Mouse (Mus musculus): ENCODE results near the gene Cldn34b2. TPM values are rescaled to one million over a fixed set of nuclear protein-coding genes. Genes with fewer than 3 reads are reported as not detected.
"Not testable (repeated sequence)": the region's sequence is repeated elsewhere in the genome, so short reads cannot be mapped to it uniquely, and the experiment has no call there.

Gene Cldn34b2
- not detected in 2 replicates for polyA plus RNA-seq (2014; fragmentation: Nextera tagmentation; extraction: Ambion mirVana)

GRCm38 (mm10) chrX:155128312-155128711 is at the start of gene Cldn34b2:
Gene Cldn34b2, minus strand, starts transcription at chrX:155128412.
- not testable (repeated sequence) for ATAC-seq (ENCODE audit: low FRiP score); H3K9me3 ChIP-seq (ENCODE audit: control insufficient read depth, low read length); H3K36me3 ChIP-seq (ENCODE audit: control insufficient read depth, insufficient read depth, low read length); H3K27me3 ChIP-seq (ENCODE audit: control insufficient read depth, insufficient read depth, low read length); H3K4me2 ChIP-seq (replicated peaks; ENCODE audit: low read depth, low read length); H3K27ac ChIP-seq (ENCODE audit: low read depth, low read length); H3K4me1 ChIP-seq (replicated peaks; ENCODE audit: control insufficient read depth, insufficient read depth, low read length); DNase-seq (ENCODE audit: low spot score); H3K9ac ChIP-seq (ENCODE audit: low read depth, low read length); H3K4me3 ChIP-seq (ENCODE audit: low read depth, low read length)
- 80% methylated on average over 3 of the region's 3 CpGs for WGBS

- H3K36me3 ChIP-seq (ENCODE audit: control insufficient read depth, insufficient read depth, low read length): no peaks in the 10 kb centered on the region
- WGBS: 83% methylated on average over 2 of the region's 2 CpGs
These were observed 49.4 kb upstream of the Cldn34b2 start for GRCm38 (mm10) chrX:155177640-155178039.

GRCm38 (mm10) chrX:155177230-155177629 is 49.0 kb upstream of the Cldn34b2 start:
- 74% methylated on average over 2 of the region's 2 CpGs for WGBS
- no peak for DNase-seq (ENCODE audit: low spot score)
- ATAC-seq (ENCODE audit: low FRiP score): no peak
- H3K9ac ChIP-seq (ENCODE audit: low read depth, low read length): no peak overlapping the region
- H3K4me2 ChIP-seq (replicated peaks; ENCODE audit: low read depth, low read length): no peak overlapping the region
- no peaks in the 10 kb centered on the region for H3K9me3 ChIP-seq (ENCODE audit: control insufficient read depth, low read length)
- H3K27ac ChIP-seq (ENCODE audit: low read depth, low read length): no peak overlapping the region
- H3K4me1 ChIP-seq (replicated peaks; ENCODE audit: control insufficient read depth, insufficient read depth, low read length): no peaks in the 10 kb centered on the region
- no peak overlapping the region for H3K4me3 ChIP-seq (ENCODE audit: low read depth, low read length)
- H3K36me3 ChIP-seq (ENCODE audit: control insufficient read depth, insufficient read depth, low read length): no peaks in the 10 kb centered on the region
- no peaks in the 10 kb centered on the region for H3K27me3 ChIP-seq (ENCODE audit: control insufficient read depth, insufficient read depth, low read length)

More at GRCm38 (mm10) chrX:155177640-155178039, 49.4 kb upstream of the Cldn34b2 start:
- DNase-seq (ENCODE audit: low spot score) (no peak), ATAC-seq (ENCODE audit: low FRiP score) (no peak)
- Histone ChIP-seq H3K4me3 (ENCODE audit: low read depth, low read length) (no peak overlapping the region), H3K27ac (ENCODE audit: low read depth, low read length) (no peak overlapping the region), H3K4me2 (replicated peaks; ENCODE audit: low read depth, low read length) (no peak overlapping the region), H3K4me1 (replicated peaks; ENCODE audit: control insufficient read depth, insufficient read depth, low read length) (no peaks in the 10 kb centered on the region), H3K27me3 (ENCODE audit: control insufficient read depth, insufficient read depth, low read length) (no peaks in the 10 kb centered on the region), H3K9ac (ENCODE audit: low read depth, low read length) (no peak overlapping the region), H3K9me3 (ENCODE audit: control insufficient read depth, low read length) (no peaks in the 10 kb centered on the region)

GRCm38 (mm10) chrX:155175568-155175967 is 47.4 kb upstream of the Cldn34b2 start:
- no peaks in the 10 kb centered on the region for H3K9me3 ChIP-seq (ENCODE audit: control insufficient read depth, low read length)
- no peak overlapping the region for H3K27ac ChIP-seq (ENCODE audit: low read depth, low read length)
- no peak overlapping the region for H3K9ac ChIP-seq (ENCODE audit: low read depth, low read length)
- H3K4me3 ChIP-seq (ENCODE audit: low read depth, low read length): no peak overlapping the region
- H3K4me2 ChIP-seq (replicated peaks; ENCODE audit: low read depth, low read length): no peak overlapping the region
- ATAC-seq (ENCODE audit: low FRiP score): no peak
- H3K4me1 ChIP-seq (replicated peaks; ENCODE audit: control insufficient read depth, insufficient read depth, low read length): no peaks in the 10 kb centered on the region
- WGBS: 79% methylated on average over 4 of the region's 4 CpGs
- H3K27me3 ChIP-seq (ENCODE audit: control insufficient read depth, insufficient read depth, low read length): no peaks in the 10 kb centered on the region
- H3K36me3 ChIP-seq (ENCODE audit: control insufficient read depth, insufficient read depth, low read length): no peaks in the 10 kb centered on the region
- DNase-seq (ENCODE audit: low spot score): no peak

- DNase-seq (ENCODE audit: low spot score): no peak
- Histone ChIP-seq H3K27me3 (ENCODE audit: control insufficient read depth, insufficient read depth, low read length) (no peaks in the 10 kb centered on the region), H3K9ac (ENCODE audit: low read depth, low read length) (no peak overlapping the region), H3K4me1 (replicated peaks; ENCODE audit: control insufficient read depth, insufficient read depth, low read length) (no peaks in the 10 kb centered on the region), H3K4me2 (replicated peaks; ENCODE audit: low read depth, low read length) (no peak overlapping the region), H3K9me3 (ENCODE audit: control insufficient read depth, low read length) (no peaks in the 10 kb centered on the region), H3K36me3 (ENCODE audit: control insufficient read depth, insufficient read depth, low read length) (no peaks in the 10 kb centered on the region), H3K27ac (ENCODE audit: low read depth, low read length) (no peak overlapping the region), H3K4me3 (ENCODE audit: low read depth, low read length) (no peak overlapping the region)
- ATAC-seq (ENCODE audit: low FRiP score): no peak
These were observed 44.1 kb upstream of the Cldn34b2 start for GRCm38 (mm10) chrX:155172310-155172709.

GRCm38 (mm10) chrX:155171754-155172153 is 43.5 kb upstream of the Cldn34b2 start:
- H3K9me3 ChIP-seq (ENCODE audit: control insufficient read depth, low read length): no peaks in the 10 kb centered on the region

GRCm38 (mm10) chrX:155169886-155170285 is 41.7 kb upstream of the Cldn34b2 start:
- no peaks in the 10 kb centered on the region for H3K36me3 ChIP-seq (ENCODE audit: control insufficient read depth, insufficient read depth, low read length)
- no peak for DNase-seq (ENCODE audit: low spot score)
- no peak for ATAC-seq (ENCODE audit: low FRiP score)
- H3K4me3 ChIP-seq (ENCODE audit: low read depth, low read length): no peak overlapping the region
- H3K9me3 ChIP-seq (ENCODE audit: control insufficient read depth, low read length): no peaks in the 10 kb centered on the region
- no peaks in the 10 kb centered on the region for H3K4me1 ChIP-seq (replicated peaks; ENCODE audit: control insufficient read depth, insufficient read depth, low read length)
- H3K9ac ChIP-seq (ENCODE audit: low read depth, low read length): no peak overlapping the region
- H3K27me3 ChIP-seq (ENCODE audit: control insufficient read depth, insufficient read depth, low read length): no peaks in the 10 kb centered on the region
- no peak overlapping the region for H3K4me2 ChIP-seq (replicated peaks; ENCODE audit: low read depth, low read length)
- no peak overlapping the region for H3K27ac ChIP-seq (ENCODE audit: low read depth, low read length)
- WGBS: 93% methylated on average over 8 of the region's 8 CpGs

More at GRCm38 (mm10) chrX:155171754-155172153, 43.5 kb upstream of the Cldn34b2 start:
- Histone ChIP-seq H3K27ac (ENCODE audit: low read depth, low read length) (no peak overlapping the region), H3K4me3 (ENCODE audit: low read depth, low read length) (no peak overlapping the region), H3K4me1 (replicated peaks; ENCODE audit: control insufficient read depth, insufficient read depth, low read length) (no peaks in the 10 kb centered on the region), H3K4me2 (replicated peaks; ENCODE audit: low read depth, low read length) (no peak overlapping the region), H3K36me3 (ENCODE audit: control insufficient read depth, insufficient read depth, low read length) (no peaks in the 10 kb centered on the region), H3K9ac (ENCODE audit: low read depth, low read length) (no peak overlapping the region), H3K27me3 (ENCODE audit: control insufficient read depth, insufficient read depth, low read length) (no peaks in the 10 kb centered on the region)
- WGBS: 73% methylated on average over 1 of the region's 1 CpGs
- no peak for DNase-seq (ENCODE audit: low spot score)
- no peak for ATAC-seq (ENCODE audit: low FRiP score)

GRCm38 (mm10) chrX:155167667-155168066 is 39.5 kb upstream of the Cldn34b2 start:
- no peaks in the 10 kb centered on the region for H3K27me3 ChIP-seq (ENCODE audit: control insufficient read depth, insufficient read depth, low read length)
- no peak overlapping the region for H3K27ac ChIP-seq (ENCODE audit: low read depth, low read length)
- no peak overlapping the region for H3K9ac ChIP-seq (ENCODE audit: low read depth, low read length)
- DNase-seq (ENCODE audit: low spot score) (no peak), ATAC-seq (ENCODE audit: low FRiP score) (no peak)
- H3K9me3 ChIP-seq (ENCODE audit: control insufficient read depth, low read length): no peaks in the 10 kb centered on the region
- no peaks in the 10 kb centered on the region for H3K4me1 ChIP-seq (replicated peaks; ENCODE audit: control insufficient read depth, insufficient read depth, low read length)
- H3K36me3 ChIP-seq (ENCODE audit: control insufficient read depth, insufficient read depth, low read length): no peaks in the 10 kb centered on the region
- no peak overlapping the region for H3K4me2 ChIP-seq (replicated peaks; ENCODE audit: low read depth, low read length)
- H3K4me3 ChIP-seq (ENCODE audit: low read depth, low read length): no peak overlapping the region
- WGBS: 98% methylated on average over 3 of the region's 3 CpGs

- Histone ChIP-seq H3K9me3 (ENCODE audit: control insufficient read depth, low read length) (no peaks in the 10 kb centered on the region), H3K27ac (ENCODE audit: low read depth, low read length) (no peak overlapping the region)
- ATAC-seq (ENCODE audit: low FRiP score): no peak
These were observed 38.1 kb upstream of the Cldn34b2 start for GRCm38 (mm10) chrX:155166313-155166712.

More at GRCm38 (mm10) chrX:155166313-155166712, 38.1 kb upstream of the Cldn34b2 start:
- DNase-seq (ENCODE audit: low spot score): no peak
- Histone ChIP-seq H3K4me3 (ENCODE audit: low read depth, low read length) (no peak overlapping the region), H3K36me3 (ENCODE audit: control insufficient read depth, insufficient read depth, low read length) (no peaks in the 10 kb centered on the region), H3K4me1 (replicated peaks; ENCODE audit: control insufficient read depth, insufficient read depth, low read length) (no peaks in the 10 kb centered on the region), H3K9ac (ENCODE audit: low read depth, low read length) (no peak overlapping the region), H3K4me2 (replicated peaks; ENCODE audit: low read depth, low read length) (no peak overlapping the region), H3K27me3 (ENCODE audit: control insufficient read depth, insufficient read depth, low read length) (no peaks in the 10 kb centered on the region)
- WGBS: 70% methylated on average over 2 of the region's 2 CpGs
